Mouse (Mus musculus) E14TG2a.4 (cell line): ENCODE measurements around the gene Eif4g1.

Experiments used
- CTCF ChIP-seq: conservative IDR thresholded peaks from 2 replicates; pipeline ENCODE4 v1.5.1; 2014; ENCODE audit warnings: low read length
- NANOG ChIP-seq: IDR thresholded peaks from 2 replicates; pipeline ENCODE4 v1.6.1; 2014; ENCODE audit warnings: borderline replicate concordance, low read length, mixed read lengths

DNA sequence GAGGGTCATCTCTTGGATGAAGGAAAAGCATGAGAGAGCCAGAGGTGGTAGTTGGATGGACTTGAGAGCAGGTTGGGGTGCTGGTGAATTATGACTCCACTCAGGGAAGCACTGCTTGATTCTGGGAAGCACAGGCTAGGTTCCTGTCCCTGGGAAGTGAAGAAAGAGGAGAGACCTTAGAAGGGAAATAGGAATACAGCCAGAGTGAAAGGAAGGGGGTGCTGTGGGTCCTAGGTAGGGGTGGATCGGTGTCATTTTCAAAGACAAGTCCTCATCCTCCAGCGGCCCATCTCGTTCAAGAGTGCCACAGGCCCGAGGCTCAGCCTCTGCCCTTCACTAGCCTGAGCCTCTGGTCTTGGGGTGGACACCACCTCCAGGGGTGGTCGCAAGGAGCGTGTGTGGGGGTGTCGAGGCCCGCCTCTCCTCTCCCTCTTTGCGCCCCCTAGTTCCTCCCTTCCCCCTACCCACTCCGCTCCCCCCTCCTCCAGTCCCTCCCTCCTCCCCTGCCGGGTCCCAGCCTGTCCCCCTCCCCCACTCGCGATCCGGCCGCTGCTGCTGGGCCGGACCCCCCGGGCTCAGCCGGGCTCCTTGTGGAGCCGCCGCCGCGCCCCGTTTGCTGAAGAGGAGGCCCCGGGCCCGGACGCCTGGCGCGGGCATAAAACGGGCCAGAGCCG lies 64.3 kb downstream of the Eif4g1 start:
- no peak for TF ChIP-seq NANOG
- TF ChIP-seq CTCF = no peak
